Mouse (Mus musculus) liver, embryonic 14.5 days (tissue): Measurements from ENCODE around the gene Gas8.
"Not testable (repeated sequence)": the region's sequence is repeated elsewhere in the genome, so short reads cannot be mapped to it uniquely, and the experiment has no call there.

Source experiments
- CTCF ChIP-seq: IDR thresholded peaks from 2 replicates; pipeline ENCODE4 v1.5.1; 2016; ENCODE audit warnings: antibody characterized with exemption, low read depth, control low read depth
- EP300 ChIP-seq: IDR thresholded peaks from 2 replicates; pipeline ENCODE4 v1.6.1; 2016; ENCODE audit warnings: antibody characterized with exemption, low read depth

GRCm38 (mm10) chr8:123564221-123564620 is 45.6 kb downstream of the Gas8 start:
- TF ChIP-seq EP300, CTCF: not testable (repeated sequence)
